Mouse (Mus musculus): ENCODE data around the gene Eomes.

- no peak for TF ChIP-seq POLR2A (IDR thresholded peaks at IDR 0.05; ENCODE audit: low read depth, low read length)
- no peak for TF ChIP-seq CTCF (conservative IDR thresholded peaks at IDR 0.05 in 1 of 2, IDR thresholded peaks at IDR 0.05 in 1 of 2; ENCODE audit: low read depth in 2 of 2, low read length in 2 of 2)
- TF ChIP-seq MAZ (IDR thresholded peaks at IDR 0.05; ENCODE audit: low read depth, low read length) = no peak
- no peak for TF ChIP-seq BHLHE40 (IDR thresholded peaks at IDR 0.05; ENCODE audit: low read depth, low read length)
- no peak for TF ChIP-seq TBP (conservative IDR thresholded peaks at IDR 0.05; ENCODE audit: low read depth, low read length)
- TF ChIP-seq EP300 (IDR thresholded peaks at IDR 0.05; ENCODE audit: low read length) = no peak
- TF ChIP-seq USF1 (IDR thresholded peaks at IDR 0.05; ENCODE audit: low read depth, low read length) = no peak
- no peak for TF ChIP-seq CHD2 (IDR thresholded peaks at IDR 0.05; ENCODE audit: low read length)
- no peak for TF ChIP-seq UBTF (IDR thresholded peaks at IDR 0.05; ENCODE audit: low read depth, low read length)
- no peak for TF ChIP-seq ETS1 (conservative IDR thresholded peaks at IDR 0.05; ENCODE audit: low read depth, low read length)
- TF ChIP-seq POLR2AphosphoS2 (IDR thresholded peaks at IDR 0.05; ENCODE audit: low read depth, low read length) = no peak
- TF ChIP-seq ZNF384 (IDR thresholded peaks at IDR 0.05; ENCODE audit: low read depth, low read length) = no peak
- TF ChIP-seq MYC (IDR thresholded peaks at IDR 0.05; ENCODE audit: low read depth, low read length) = no peak
Observed at GRCm38 (mm10) chr9:118530679-118531078, 52.7 kb downstream of the Eomes start.

Measured in CH12.LX (cell line).